Mouse (Mus musculus) heart, embryonic 12.5 days (tissue): Measurements from ENCODE around the gene Cd44. TPM values are rescaled to one million over a fixed set of nuclear protein-coding genes. Genes with fewer than 3 reads are reported as not detected.

Experiments
- ATAC-seq: fragments of 200-750 bp; cut with Nextera tagmentation; 2 replicates; pipeline ENCODE4 v1.8.0; 2017; ENCODE audit warnings: moderate TSS enrichment, moderate library complexity; ENCODE audit not compliant: insufficient number of reproducible peaks, low FRiP score
- H3K27ac ChIP-seq: fragments of 300-500 bp; sonication (generic); 2 replicates; pipeline ENCODE4 v1.5.1; 2016; ENCODE audit warnings: mild to moderate bottlenecking, moderate library complexity; ENCODE audit not compliant: poor library complexity, severe bottlenecking
- H3K27me3 ChIP-seq: fragments of 300-500 bp; sonication (generic); replicated peaks from 2 replicates; pipeline ENCODE4 v1.6.1; 2016; ENCODE audit warnings: mild to moderate bottlenecking, moderate library complexity
- H3K36me3 ChIP-seq: fragments of 300-500 bp; sonication (generic); 2 replicates; pipeline ENCODE4 v1.6.1; 2016; ENCODE audit warnings: mild to moderate bottlenecking, moderate library complexity
- H3K4me1 ChIP-seq: fragments of 300-500 bp; sonication (generic); replicated peaks from 2 replicates; pipeline ENCODE4 v1.6.1; 2016; ENCODE audit warnings: mild to moderate bottlenecking
- H3K4me2 ChIP-seq: fragments of 300-500 bp; sonication (generic); 2 replicates; pipeline ENCODE4 v1.6.1; 2016; ENCODE audit warnings: mild to moderate bottlenecking, moderate library complexity
- H3K4me3 ChIP-seq: fragments of 300-500 bp; sonication (generic); 2 replicates; pipeline ENCODE4 v1.5.1; 2016; ENCODE audit warnings: mild to moderate bottlenecking
- H3K9ac ChIP-seq: fragments of 300-500 bp; sonication (generic); 2 replicates; pipeline ENCODE4 v1.6.1; 2016; ENCODE audit warnings: mild to moderate bottlenecking, moderate library complexity
- H3K9me3 ChIP-seq: fragments of 300-500 bp; sonication (generic); replicated peaks from 2 replicates; pipeline ENCODE4 v1.6.1; 2016; ENCODE audit warnings: mild to moderate bottlenecking, moderate library complexity
- WGBS: fragments of 180-500 bp; shearing (Covaris S2); methylation state at CpG from one replicate; pipeline ENCODE4 v1.1.7; 2016; 5-methylcytosine and 5-hydroxymethylcytosine counted together
- polyA plus RNA-seq: library from polyadenylated mRNA; unstranded; fragments of >200 nt; fragmentation: Nextera tagmentation; extraction: Ambion mirVana; gene quantifications from 2 replicates; pipeline ENCODE4 v1.2.1, GENCODE M21; 2016

Cd44 gene
- polyA plus RNA-seq, 1 experiment from 2014 or later = 30.2 TPM

DNA sequence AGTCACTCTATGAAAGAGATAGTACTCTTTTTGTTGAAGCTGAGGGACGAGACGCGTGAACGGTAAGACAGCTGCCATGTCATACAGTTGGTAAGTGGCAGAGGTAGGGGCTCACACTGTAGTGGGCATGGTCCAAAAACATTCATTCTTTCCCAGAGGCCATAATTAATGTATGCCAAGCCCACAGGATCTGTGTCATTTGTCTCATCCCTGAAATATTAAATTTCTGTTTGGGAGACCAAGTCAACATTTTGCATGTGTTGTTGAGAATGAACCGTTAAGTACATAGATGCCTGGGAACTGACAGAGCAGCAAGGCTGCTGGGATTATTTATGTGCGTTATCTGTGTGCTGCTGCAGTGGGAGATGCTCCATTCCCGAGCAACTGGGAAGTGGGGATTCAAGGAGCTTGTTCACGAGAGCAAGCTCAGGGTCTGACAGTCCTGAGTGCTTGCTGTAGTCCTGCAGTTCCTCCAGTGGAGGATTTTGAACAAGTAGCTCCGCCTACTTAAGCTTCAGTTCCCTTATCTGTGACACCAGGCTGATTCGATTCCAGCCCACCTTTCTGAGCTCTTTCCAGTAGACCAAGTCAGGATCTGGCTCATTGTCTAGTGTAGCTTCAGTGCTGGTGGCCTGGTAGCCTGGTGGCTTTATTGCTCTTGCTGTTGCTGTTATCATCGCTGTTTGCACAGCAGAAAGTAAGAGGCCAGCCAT lies 12.5 kb upstream of the Cd44 start:
- no peak overlapping the region for H3K4me2 ChIP-seq
- ATAC-seq = no peak
- H3K27ac ChIP-seq = no peak overlapping the region
- no peak overlapping the region for H3K9ac ChIP-seq
- H3K36me3 ChIP-seq = no peaks in the 10 kb centered on the region
- 55% methylated on average over 11 of the region's 11 CpGs for WGBS
- H3K27me3 ChIP-seq = no peaks in the 10 kb centered on the region
- H3K4me3 ChIP-seq = no peak overlapping the region
- H3K4me1 ChIP-seq = peaks cover 17% of the 10 kb centered on the region
- H3K9me3 ChIP-seq = no peaks in the 10 kb centered on the region

DNA sequence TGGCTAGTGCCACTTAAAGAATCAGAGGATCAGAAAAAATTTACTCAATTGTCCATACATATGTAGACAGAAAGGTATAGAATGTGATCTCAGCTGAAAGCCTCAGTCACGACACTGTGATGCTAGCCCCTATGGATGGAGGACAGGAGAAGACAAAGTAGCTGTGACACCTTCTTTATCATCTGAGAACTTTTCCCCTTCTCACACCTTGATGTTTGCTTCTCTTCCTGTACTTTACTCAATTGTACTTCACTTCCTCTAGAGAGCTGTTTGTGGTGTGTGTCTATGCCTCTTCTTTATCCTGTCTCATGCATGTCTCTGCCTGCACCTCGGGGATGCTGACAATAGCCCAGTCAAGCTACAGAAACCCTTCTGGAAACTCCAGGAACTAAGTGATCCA lies 11.5 kb upstream of the Cd44 start:
- ATAC-seq = no peak
- no peaks in the 10 kb centered on the region for H3K27me3 ChIP-seq
- no peak overlapping the region for H3K9ac ChIP-seq
- 55% methylated on average over 2 of the region's 2 CpGs for WGBS
- H3K4me1 ChIP-seq = peaks cover 17% of the 10 kb centered on the region
- H3K4me3 ChIP-seq = no peak overlapping the region
- no peak overlapping the region for H3K27ac ChIP-seq
- H3K4me2 ChIP-seq = no peak overlapping the region
- H3K9me3 ChIP-seq = no peaks in the 10 kb centered on the region
- no peaks in the 10 kb centered on the region for H3K36me3 ChIP-seq

DNA sequence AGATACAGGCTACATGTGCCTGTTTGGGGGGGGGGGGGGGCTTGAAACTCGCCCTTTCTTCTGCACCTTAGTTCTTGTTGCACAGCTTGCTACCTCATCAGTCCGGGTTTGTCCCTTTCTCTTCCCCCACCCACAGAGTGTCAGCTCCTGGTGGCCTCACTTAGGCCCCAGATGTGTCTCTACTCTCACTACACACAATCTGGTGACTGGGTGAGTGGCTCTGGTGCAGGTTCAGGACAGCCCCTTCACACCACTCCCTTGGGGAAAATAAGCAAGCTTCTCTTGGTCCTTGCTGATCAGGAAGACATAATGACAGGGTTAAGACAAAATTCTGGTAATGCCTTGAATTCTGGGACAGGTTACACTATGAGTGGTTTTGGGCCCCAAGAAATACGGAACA lies 11.0 kb upstream of the Cd44 start:
- Histone ChIP-seq H3K27me3 (no peaks in the 10 kb centered on the region), H3K9me3 (no peaks in the 10 kb centered on the region), H3K27ac (no peak overlapping the region), H3K4me1 (peaks cover 17% of the 10 kb centered on the region), H3K9ac (no peak overlapping the region), H3K4me3 (no peak overlapping the region), H3K4me2 (no peak overlapping the region), H3K36me3 (no peaks in the 10 kb centered on the region)
- WGBS = 61% methylated on average over 3 of the region's 3 CpGs
- ATAC-seq = no peak

DNA sequence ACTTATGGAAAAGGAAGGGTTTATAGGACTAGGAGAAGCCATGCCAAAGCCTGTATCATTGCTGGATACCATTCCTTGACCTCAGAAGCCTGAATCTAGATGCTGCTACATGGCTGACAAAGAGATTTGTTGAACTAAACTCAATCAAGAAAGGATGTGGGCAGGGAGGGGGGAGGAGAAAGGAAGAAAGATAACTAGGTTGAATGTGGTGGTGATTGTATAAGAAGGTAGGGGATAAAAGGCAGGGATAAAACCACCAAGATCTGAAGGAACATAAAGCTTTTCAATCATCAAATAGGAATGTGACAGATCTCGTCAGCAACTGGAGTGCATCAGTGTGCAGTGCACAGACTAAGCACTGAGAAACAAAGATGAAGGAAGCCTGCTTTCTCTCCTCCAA lies 7.9 kb upstream of the Cd44 start:
- H3K27me3 ChIP-seq = no peaks in the 10 kb centered on the region
- H3K4me2 ChIP-seq = no peak overlapping the region
- whole genome bisulfite sequencing = 62% methylated on average over 1 of the region's 1 CpGs
- H3K4me1 ChIP-seq = peaks cover 18% of the 10 kb centered on the region
- H3K9ac ChIP-seq = no peak overlapping the region
- ATAC-seq = no peak
- no peaks in the 10 kb centered on the region for H3K36me3 ChIP-seq
- no peak overlapping the region for H3K27ac ChIP-seq
- no peaks in the 10 kb centered on the region for H3K9me3 ChIP-seq
- no peak overlapping the region for H3K4me3 ChIP-seq

DNA sequence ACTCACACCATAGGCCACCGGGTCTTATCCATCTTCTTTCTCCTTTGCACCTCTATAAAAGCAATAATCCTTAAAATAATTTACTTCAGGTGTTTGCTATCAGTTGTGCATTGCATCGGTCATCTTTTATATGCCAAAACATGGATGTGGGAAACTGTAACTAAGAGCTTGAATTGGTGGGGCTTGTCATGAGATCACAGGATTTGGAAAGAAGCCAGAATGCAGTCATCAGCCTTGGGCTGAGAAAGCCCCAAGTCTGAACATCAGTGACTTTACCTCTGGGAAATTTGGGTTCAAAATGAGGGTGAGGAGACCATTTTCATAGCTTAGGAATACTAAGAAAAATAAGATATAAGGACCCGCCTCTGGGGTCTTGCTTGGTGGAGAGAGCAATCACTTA lies 4.1 kb upstream of the Cd44 start:
- no peak overlapping the region for H3K9ac ChIP-seq
- no peak overlapping the region for H3K4me3 ChIP-seq
- H3K27me3 ChIP-seq = no peaks in the 10 kb centered on the region
- no peak overlapping the region for H3K4me2 ChIP-seq
- no peaks in the 10 kb centered on the region for H3K9me3 ChIP-seq
- WGBS = 44% methylated on average over 3 of the region's 3 CpGs
- H3K27ac ChIP-seq = peak overlapping the region; percentile 34; the same call in 1 of the 2 replicates
- H3K36me3 ChIP-seq = no peaks in the 10 kb centered on the region
- peaks cover 17% of the 10 kb centered on the region for H3K4me1 ChIP-seq
- no peak for ATAC-seq

DNA sequence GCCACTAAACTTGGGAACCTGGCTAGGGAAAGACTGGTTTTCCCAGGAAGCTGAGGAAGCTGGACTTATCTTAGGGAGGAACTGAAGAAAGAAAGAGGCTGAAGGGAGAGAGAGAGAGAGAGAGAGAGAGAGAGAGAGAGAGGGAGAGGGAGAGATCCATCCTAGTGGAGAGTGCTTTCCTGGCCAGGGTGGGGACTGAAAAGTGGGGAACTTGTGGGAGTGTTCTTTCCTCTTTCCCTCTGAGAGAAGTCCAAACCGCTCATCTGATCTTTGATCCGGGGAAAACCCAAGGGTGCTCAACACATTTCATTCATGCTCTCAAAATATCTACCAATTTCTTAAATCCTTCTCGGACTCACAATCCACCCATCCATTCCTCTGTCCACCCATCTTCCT lies 361 bp upstream of the Cd44 start:
- no peak for ATAC-seq
- Histone ChIP-seq H3K4me1 (peaks cover 44% of the 10 kb centered on the region), H3K27ac (peak overlapping the region; percentile 73), H3K9ac (peak overlapping the region; percentile 76; the same call in 1 of the 2 replicates), H3K9me3 (no peaks in the 10 kb centered on the region), H3K27me3 (no peaks in the 10 kb centered on the region), H3K4me2 (peak overlapping the region; percentile 80), H3K4me3 (peak overlapping the region; percentile 59), H3K36me3 (no peaks in the 10 kb centered on the region)
- 14% methylated on average over 3 of the region's 3 CpGs for WGBS

DNA sequence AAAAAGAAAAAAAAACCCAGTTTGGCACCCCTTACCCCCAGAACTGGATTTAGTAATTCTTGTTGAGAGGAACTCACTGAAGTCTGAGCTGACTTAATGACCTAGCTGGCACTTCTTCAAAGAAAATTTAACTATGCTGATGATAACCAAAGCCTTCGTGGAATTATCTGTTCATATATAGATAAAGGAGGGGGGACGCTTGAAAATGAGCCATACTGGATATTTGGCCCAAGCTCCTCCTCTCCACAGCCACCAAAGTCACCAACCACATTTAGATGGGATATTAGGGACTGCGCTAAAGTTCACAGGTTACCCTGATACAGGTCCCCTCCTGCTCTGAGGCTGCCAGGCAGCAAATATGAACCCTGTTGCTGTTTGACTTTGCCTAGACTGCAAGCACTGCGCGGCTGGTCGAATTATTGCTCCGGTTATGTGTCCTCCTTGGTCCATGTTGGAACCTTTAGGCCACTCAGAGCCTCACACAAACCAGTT lies 1.2 kb downstream of the Cd44 start:
- Histone ChIP-seq H3K27me3 (no peaks in the 10 kb centered on the region), H3K9ac (peak overlapping the region; percentile 76), H3K9me3 (no peaks in the 10 kb centered on the region), H3K4me2 (peak overlapping the region; percentile 80), H3K27ac (peak overlapping the region; percentile 73; the same call in 1 of the 2 replicates), H3K4me3 (peak overlapping the region; percentile 59), H3K4me1 (peaks cover 49% of the 10 kb centered on the region), H3K36me3 (no peaks in the 10 kb centered on the region)
- WGBS = 33% methylated on average over 7 of the region's 7 CpGs
- ATAC-seq = no peak

DNA sequence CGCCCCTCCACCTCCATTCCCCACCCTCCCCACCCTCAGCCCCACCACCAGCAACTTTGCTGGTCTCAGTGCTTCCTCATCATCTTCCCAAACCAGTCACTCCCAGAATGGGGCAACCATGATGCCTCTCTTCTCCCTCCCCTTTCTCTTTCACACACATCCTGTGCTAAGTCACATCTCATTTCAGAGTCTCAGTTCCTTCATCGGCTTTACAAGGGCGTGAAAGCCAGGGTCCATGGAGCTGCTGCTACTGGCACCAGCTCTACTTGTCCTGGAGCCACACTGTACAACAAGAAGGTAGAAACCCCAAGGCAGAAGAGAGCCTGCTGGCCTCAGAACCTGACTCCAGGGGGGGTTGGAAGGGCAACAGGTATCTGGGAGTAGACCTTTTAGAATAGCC lies 2.2 kb downstream of the Cd44 start:
- WGBS = 30% methylated on average over 3 of the region's 3 CpGs
- Histone ChIP-seq H3K27me3 (no peaks in the 10 kb centered on the region), H3K9ac (peak overlapping the region; percentile 44; the same call in 1 of the 2 replicates), H3K27ac (no peak overlapping the region), H3K4me1 (peaks cover 53% of the 10 kb centered on the region), H3K36me3 (no peaks in the 10 kb centered on the region), H3K9me3 (no peaks in the 10 kb centered on the region), H3K4me3 (peak overlapping the region; percentile 59), H3K4me2 (peak overlapping the region; percentile 80)
- no peak for ATAC-seq

DNA sequence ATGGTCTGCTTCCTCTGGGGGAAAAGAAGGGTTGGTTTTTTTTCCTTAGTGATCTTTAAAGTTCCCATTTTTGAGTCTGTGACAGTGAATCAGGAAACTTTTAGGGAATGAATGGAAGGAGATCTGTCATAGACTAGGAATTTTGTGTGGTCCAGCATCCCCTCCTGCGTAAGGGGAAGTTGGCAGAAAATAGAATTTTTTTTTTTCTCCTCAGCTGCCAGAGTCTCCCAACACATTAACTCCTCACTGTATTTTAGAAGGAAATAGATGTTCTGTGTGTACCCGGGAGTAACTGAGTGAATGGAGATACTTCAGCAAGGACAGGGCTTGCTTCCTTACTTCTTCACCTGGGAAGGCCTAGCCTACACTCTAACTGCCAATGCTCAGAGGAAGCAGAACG lies 2.9 kb downstream of the Cd44 start:
- H3K36me3 ChIP-seq = no peaks in the 10 kb centered on the region
- H3K4me1 ChIP-seq = peaks cover 55% of the 10 kb centered on the region
- 78% methylated on average over 3 of the region's 3 CpGs for WGBS
- ATAC-seq = no peak
- H3K9ac ChIP-seq = no peak overlapping the region
- no peaks in the 10 kb centered on the region for H3K9me3 ChIP-seq
- no peak overlapping the region for H3K27ac ChIP-seq
- no peak overlapping the region; the same call in 1 of the 2 replicates for H3K4me3 ChIP-seq
- peak overlapping the region; percentile 80 for H3K4me2 ChIP-seq
- no peaks in the 10 kb centered on the region for H3K27me3 ChIP-seq

DNA sequence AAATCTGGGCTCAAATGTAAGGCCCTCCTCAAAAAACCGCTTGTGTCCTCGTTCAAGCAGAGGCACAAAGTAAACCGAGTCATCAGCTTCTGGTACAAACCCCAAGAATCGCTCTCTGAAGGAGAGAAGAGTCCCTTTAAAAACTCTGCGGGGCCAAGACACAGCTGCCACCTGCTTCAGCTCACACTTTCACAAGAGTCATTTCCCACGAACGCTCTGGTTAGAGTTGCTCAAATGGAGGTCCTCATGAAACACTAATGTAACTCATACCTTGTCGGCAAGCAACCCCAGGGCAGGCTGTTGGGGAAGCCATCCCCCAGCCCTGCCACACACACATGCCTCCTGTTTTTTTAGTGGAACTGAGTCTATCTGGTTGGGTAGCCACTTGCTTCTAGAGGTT lies 5.3 kb downstream of the Cd44 start:
- H3K27ac ChIP-seq = no peak overlapping the region
- no peak overlapping the region for H3K4me2 ChIP-seq
- peaks cover 69% of the 10 kb centered on the region for H3K4me1 ChIP-seq
- no peak overlapping the region for H3K4me3 ChIP-seq
- no peak for ATAC-seq
- no peak overlapping the region for H3K9ac ChIP-seq
- H3K9me3 ChIP-seq = no peaks in the 10 kb centered on the region
- 80% methylated on average over 8 of the region's 8 CpGs for WGBS
- no peaks in the 10 kb centered on the region for H3K36me3 ChIP-seq
- H3K27me3 ChIP-seq = no peaks in the 10 kb centered on the region

DNA sequence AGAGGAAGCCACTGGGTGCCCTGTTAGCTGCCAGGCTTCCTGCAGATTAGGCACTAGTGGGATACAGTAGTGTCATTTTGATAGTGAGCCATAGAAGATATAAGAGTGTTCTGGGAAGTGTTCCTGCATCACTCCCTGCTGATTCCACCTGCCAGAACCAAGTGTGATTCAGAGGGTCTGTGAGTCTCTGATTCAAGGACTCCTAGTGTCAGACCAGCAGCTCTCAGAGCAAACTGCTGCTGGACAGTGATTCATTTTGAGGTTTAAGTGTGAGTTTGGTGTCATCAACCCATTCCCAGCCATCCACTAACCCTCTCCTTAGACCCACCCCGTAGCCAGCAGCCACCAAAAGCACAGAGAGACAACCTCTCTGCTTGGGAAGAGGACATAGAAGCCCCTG lies 6.3 kb downstream of the Cd44 start:
- Histone ChIP-seq H3K4me2 (no peak overlapping the region), H3K27ac (no peak overlapping the region), H3K27me3 (no peaks in the 10 kb centered on the region), H3K4me1 (peaks cover 74% of the 10 kb centered on the region), H3K9me3 (no peaks in the 10 kb centered on the region), H3K9ac (no peak overlapping the region), H3K4me3 (no peak overlapping the region), H3K36me3 (no peaks in the 10 kb centered on the region)
- 79% methylated on average over 1 of the region's 1 CpGs for WGBS
- ATAC-seq = no peak

DNA sequence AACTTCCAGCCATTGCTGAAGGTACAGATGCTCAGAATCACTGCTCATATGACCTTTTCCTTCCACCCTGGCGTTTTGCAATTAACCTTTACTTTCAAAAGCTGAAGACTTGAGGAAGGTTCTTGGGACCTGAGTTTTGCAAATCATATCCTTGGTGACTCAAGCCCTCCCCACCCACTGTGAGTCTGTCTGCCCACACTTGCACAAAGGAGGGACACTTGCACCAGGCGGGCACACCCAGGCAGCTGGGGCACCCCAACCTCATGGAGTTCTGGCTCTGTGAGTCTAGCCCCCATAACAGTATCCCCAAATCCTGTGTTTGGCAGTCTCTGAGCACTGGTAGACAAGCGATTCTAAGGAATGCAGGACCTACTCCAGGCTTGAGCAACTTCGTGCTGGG lies 6.7 kb downstream of the Cd44 start:
- WGBS = 67% methylated on average over 4 of the region's 4 CpGs

More for the DNA sequence above, 6.7 kb downstream of the Cd44 start:
- Histone ChIP-seq H3K4me1 (peaks cover 73% of the 10 kb centered on the region), H3K9me3 (no peaks in the 10 kb centered on the region), H3K9ac (no peak overlapping the region), H3K27me3 (no peaks in the 10 kb centered on the region), H3K4me2 (no peak overlapping the region), H3K4me3 (no peak overlapping the region), H3K27ac (no peak overlapping the region), H3K36me3 (no peaks in the 10 kb centered on the region)
- no peak for ATAC-seq
